Mouse (Mus musculus) MEL (cell line): ENCODE results near the gene Xpo4. TPM values are rescaled to one million over a fixed set of nuclear protein-coding genes. Genes with fewer than 3 reads are reported as not detected.

Experiments
- DNase-seq: peaks from one replicate; pipeline ENCODE4 v3.0.0; 2011; ENCODE audit warnings: low read depth, low spot score
- H3K27ac ChIP-seq: 2 replicates; pipeline ENCODE4 v1.5.1; 2012; ENCODE audit warnings: low read depth, mild to moderate bottlenecking, control low read depth, low read length, moderate library complexity; ENCODE audit not compliant: control insufficient read depth
- H3K27me3 ChIP-seq, 2 experiments: fragments of 150-350 bp in 1 of 2; sonication (generic) in 1 of 2; 2 replicates each; pipeline ENCODE4 v1.6.1; 2012; ENCODE audit warnings: low read length in 2 of 2, mild to moderate bottlenecking in 2 of 2, improper control_type of control experiment in 1 of 2, moderate library complexity in 1 of 2; ENCODE audit not compliant: insufficient read depth in 2 of 2, control insufficient read depth in 1 of 2
- H3K36me3 ChIP-seq, 2 experiments: 2 replicates each; pipeline ENCODE4 v1.6.1; 2012 to 2014; ENCODE audit warnings: low read length in 2 of 2, improper control_type of control experiment in 1 of 2, inconsistent platforms in 1 of 2, mild to moderate bottlenecking in 1 of 2; ENCODE audit not compliant: insufficient read depth in 2 of 2, control insufficient read depth in 1 of 2
- H3K4me1 ChIP-seq, 2 experiments: fragments of 150-350 bp in 1 of 2; sonication (generic) in 1 of 2; 2 replicates each; pipeline ENCODE4 v1.6.1; 2012; ENCODE audit warnings: low read length in 2 of 2, improper control_type of control experiment in 1 of 2, mild to moderate bottlenecking in 1 of 2; ENCODE audit not compliant: insufficient read depth in 2 of 2, control insufficient read depth in 1 of 2
- H3K4me3 ChIP-seq, 2 experiments: fragments of 150-350 bp in 1 of 2; sonication (generic) in 1 of 2; 2 replicates each; pipeline ENCODE4 v1.5.1; 2012; ENCODE audit warnings: low read depth in 2 of 2, low read length in 2 of 2, mild to moderate bottlenecking in 2 of 2, moderate library complexity in 2 of 2, control low read depth in 1 of 2, improper control_type of control experiment in 1 of 2; ENCODE audit not compliant: control insufficient read depth in 1 of 2, insufficient read depth in 1 of 2
- H3K79me2 ChIP-seq: 2 replicates; pipeline ENCODE4 v1.6.1; 2012; ENCODE audit warnings: mild to moderate bottlenecking, low read length, moderate library complexity; ENCODE audit not compliant: control insufficient read depth, poor library complexity, insufficient read depth
- H3K9ac ChIP-seq: 2 replicates; pipeline ENCODE4 v1.6.1; 2012; ENCODE audit warnings: low read depth, mild to moderate bottlenecking, control low read depth, low read length, moderate library complexity; ENCODE audit not compliant: control insufficient read depth, poor library complexity, severe bottlenecking
- H3K9me3 ChIP-seq: fragments of 150-350 bp; sonication (generic); replicated peaks from 2 replicates; pipeline ENCODE4 v1.6.1; 2012; ENCODE audit warnings: mild to moderate bottlenecking, low read length, improper control_type of control experiment, moderate library complexity; ENCODE audit not compliant: insufficient read depth
- CTCF ChIP-seq, 3 experiments: IDR thresholded peaks in 2 of 3; conservative IDR thresholded peaks in 1 of 3; 2 replicates each; pipeline ENCODE4 v1.5.1; 2011 to 2012; ENCODE audit warnings: low read length in 3 of 3, low read depth in 2 of 3, mild to moderate bottlenecking in 2 of 3, improper control_type of control experiment in 1 of 3, inconsistent platforms in 1 of 3, mixed read lengths in 1 of 3, moderate library complexity in 1 of 3; ENCODE audit not compliant: control insufficient read depth in 1 of 3, insufficient read depth in 1 of 3, poor library complexity in 1 of 3, severe bottlenecking in 1 of 3
- E2F4 ChIP-seq: IDR thresholded peaks from 2 replicates; pipeline ENCODE4 v1.6.1; 2011; ENCODE audit warnings: low read depth, low read length, improper control_type of control experiment, borderline replicate concordance
- ELF1 ChIP-seq: IDR thresholded peaks from 2 replicates; pipeline ENCODE4 v1.6.1; 2014; ENCODE audit warnings: low read depth, mild to moderate bottlenecking, inconsistent platforms, low read length, improper control_type of control experiment, moderate library complexity
- EP300 ChIP-seq, 2 experiments: IDR thresholded peaks; 2 replicates each; pipeline ENCODE4 v1.6.1; 2011; ENCODE audit warnings: improper control_type of control experiment in 2 of 2, low read length in 2 of 2, low read depth in 1 of 2, mild to moderate bottlenecking in 1 of 2
- ETS1 ChIP-seq: IDR thresholded peaks from 2 replicates; pipeline ENCODE4 v1.6.1; 2012; ENCODE audit warnings: low read depth, mild to moderate bottlenecking, inconsistent platforms, low read length, improper control_type of control experiment, moderate library complexity
- GABPA ChIP-seq: IDR thresholded peaks from 2 replicates; pipeline ENCODE4 v1.6.1; 2012; ENCODE audit warnings: low read depth, mild to moderate bottlenecking, inconsistent platforms, low read length, improper control_type of control experiment, moderate library complexity
- GATA1 ChIP-seq: IDR thresholded peaks from 2 replicates; pipeline ENCODE4 v1.6.1; 2011; ENCODE audit warnings: low read depth, low read length, improper control_type of control experiment
- HCFC1 ChIP-seq: IDR thresholded peaks from 2 replicates; pipeline ENCODE4 v1.6.1; 2012; ENCODE audit warnings: low read depth, mild to moderate bottlenecking, inconsistent platforms, low read length, improper control_type of control experiment, moderate library complexity
- JUND ChIP-seq: IDR thresholded peaks from 2 replicates; pipeline ENCODE4 v1.6.1; 2011; ENCODE audit warnings: low read depth, mild to moderate bottlenecking, improper control_type of control experiment, low read length
- KAT2A ChIP-seq: conservative IDR thresholded peaks from 2 replicates; pipeline ENCODE4 v1.6.1; 2012; ENCODE audit warnings: low read depth, low read length, improper control_type of control experiment, inconsistent platforms
- MAX ChIP-seq: IDR thresholded peaks from 2 replicates; pipeline ENCODE4 v1.6.1; 2011; ENCODE audit warnings: low read length, improper control_type of control experiment
- MAZ ChIP-seq: IDR thresholded peaks from 2 replicates; pipeline ENCODE4 v1.6.1; 2012; ENCODE audit warnings: low read depth, mild to moderate bottlenecking, inconsistent platforms, low read length, improper control_type of control experiment
- MXI1 ChIP-seq: IDR thresholded peaks from 2 replicates; pipeline ENCODE4 v1.6.1; 2011; ENCODE audit warnings: mild to moderate bottlenecking, low read depth, low read length, improper control_type of control experiment
- MYB ChIP-seq: IDR thresholded peaks from 2 replicates; pipeline ENCODE4 v1.6.1; 2011; ENCODE audit warnings: mild to moderate bottlenecking, low read depth, low read length, improper control_type of control experiment
- MYC ChIP-seq: IDR thresholded peaks from 2 replicates; pipeline ENCODE4 v1.6.1; 2011; ENCODE audit warnings: low read depth, mild to moderate bottlenecking, low read length, improper control_type of control experiment, moderate library complexity
- POLR2A ChIP-seq, 2 experiments: IDR thresholded peaks; 2 replicates each; pipeline ENCODE4 v1.6.1; 2011 to 2012; ENCODE audit warnings: low read length in 2 of 2, mild to moderate bottlenecking in 2 of 2, control low read depth in 1 of 2, improper control_type of control experiment in 1 of 2, low read depth in 1 of 2, moderate library complexity in 1 of 2; ENCODE audit not compliant: control insufficient read depth in 1 of 2, insufficient read depth in 1 of 2, poor library complexity in 1 of 2
- POLR2AphosphoS2 ChIP-seq: IDR thresholded peaks from 2 replicates; pipeline ENCODE4 v1.6.1; 2011; ENCODE audit warnings: low read length, improper control_type of control experiment
- RAD21 ChIP-seq: IDR thresholded peaks from 2 replicates; pipeline ENCODE4 v1.6.1; 2011; ENCODE audit warnings: mild to moderate bottlenecking, low read depth, low read length, improper control_type of control experiment
- RCOR1 ChIP-seq: IDR thresholded peaks from 2 replicates; pipeline ENCODE4 v1.6.1; 2012; ENCODE audit warnings: low read depth, mild to moderate bottlenecking, inconsistent platforms, low read length, improper control_type of control experiment
- SIN3A ChIP-seq: IDR thresholded peaks from 2 replicates; pipeline ENCODE4 v1.6.1; 2012; ENCODE audit warnings: low read length, improper control_type of control experiment, inconsistent platforms
- SMC3 ChIP-seq: IDR thresholded peaks from 2 replicates; pipeline ENCODE4 v1.6.1; 2011; ENCODE audit warnings: low read depth, low read length, improper control_type of control experiment
- TBP ChIP-seq: IDR thresholded peaks from 2 replicates; pipeline ENCODE4 v1.8.0; 2011; ENCODE audit warnings: low read depth, low read length, improper control_type of control experiment
- UBTF ChIP-seq: IDR thresholded peaks from 2 replicates; pipeline ENCODE4 v1.6.1; 2012; ENCODE audit warnings: low read depth, mild to moderate bottlenecking, inconsistent platforms, low read length, improper control_type of control experiment, moderate library complexity, borderline replicate concordance; ENCODE audit not compliant: insufficient read depth
- USF2 ChIP-seq, 2 experiments: IDR thresholded peaks; 2 replicates each; pipeline ENCODE4 v1.6.1; 2011 to 2012; ENCODE audit warnings: improper control_type of control experiment in 2 of 2, low read length in 2 of 2, borderline replicate concordance in 1 of 2, inconsistent platforms in 1 of 2, low read depth in 1 of 2, mild to moderate bottlenecking in 1 of 2; ENCODE audit not compliant: insufficient read depth in 1 of 2
- ZC3H11A ChIP-seq: IDR thresholded peaks from 2 replicates; pipeline ENCODE4 v1.6.1; 2012; ENCODE audit warnings: low read depth, mild to moderate bottlenecking, inconsistent platforms, low read length, improper control_type of control experiment
- ZKSCAN1 ChIP-seq: IDR thresholded peaks from 2 replicates; pipeline ENCODE4 v1.6.1; 2012; ENCODE audit warnings: low read depth, mild to moderate bottlenecking, inconsistent platforms, low read length, improper control_type of control experiment, moderate library complexity
- ZNF384 ChIP-seq: IDR thresholded peaks from 2 replicates; pipeline ENCODE4 v1.6.1; 2012; ENCODE audit warnings: low read depth, mild to moderate bottlenecking, inconsistent platforms, low read length, improper control_type of control experiment
- polyA plus RNA-seq, 2 experiments: library from polyadenylated mRNA; stranded (reverse) in 1 of 2; unstranded in 1 of 2; fragments of >175 nt in 1 of 2; fragments of >200 nt in 1 of 2; gene quantifications; 2 replicates each; pipeline versions ENCODE4 v1.2.1 to v1.2.4; 2012; ENCODE audit warnings: low replicate concordance in 2 of 2, low read depth in 1 of 2; ENCODE audit not compliant: insufficient read length in 2 of 2, insufficient read depth in 1 of 2, missing spikeins in 1 of 2
- total RNA-seq: library from RNA; depleted of rRNA; stranded (reverse); fragments of 300-350 nt; gene quantifications from 2 replicates; pipeline ENCODE4 v1.2.3, GENCODE M21; 2012

Xpo4 gene
- total and polyA plus RNA-seq, 3 experiments, result 32.3 to 46.5 TPM; not detected in 1

GRCm38 (mm10) chr14:57692517-57693130, 27.4 kb upstream of the Xpo4 start (continued):
- TF ChIP-seq MAZ (peak; percentile 54; the same call in 1 of the 2 replicates), ELF1 (no peak), RAD21 (no peak), GABPA (no peak), E2F4 (peak; percentile 55; the same call in 1 of the 2 replicates), GATA1 (peak; percentile 82), POLR2A (IDR thresholded peaks at IDR 0.05; ENCODE audit: control insufficient read depth in 1 of 2, insufficient read depth in 1 of 2, low read depth in 1 of 2, low read length in 2 of 2, poor library complexity in 1 of 2) (peak in 1 of 2 experiments; percentile 54; a peak in 2 of 4 replicates), ETS1 (peak; percentile 75), ZNF384 (no peak), JUND (no peak), UBTF (no peak), MAX (peak; percentile 70; the same call in 1 of the 2 replicates)
- TF ChIP-seq, all 39 proteins: peak for 16

GRCm38 (mm10) chr14:57691316-57691715, 26.1 kb upstream of the Xpo4 start:
- Histone ChIP-seq H3K9ac (no peak overlapping the region), H3K79me2 (no peaks in the 10 kb centered on the region), H3K27ac (no peak overlapping the region), H3K4me1 (peaks cover 2 to 11% of the 10 kb centered on the region in 2 experiments; a peak in 3 of 4 replicates), H3K27me3 (no peaks in the 10 kb centered on the region), H3K36me3 (peaks cover 0 to 10% of the 10 kb centered on the region in 2 experiments; a peak in 2 of 4 replicates), H3K4me3 (no peak overlapping the region), H3K9me3 (no peaks in the 10 kb centered on the region)
- TF ChIP-seq MXI1 (no peak), USF2 (IDR thresholded peaks at IDR 0.05; ENCODE audit: borderline replicate concordance in 1 of 2, insufficient read depth in 1 of 2, low read depth in 1 of 2, low read length in 2 of 2) (no peak), ZC3H11A (no peak), RCOR1 (no peak)
- DNase-seq, result no peak

GRCm38 (mm10) chr14:57690681-57691080, 25.5 kb upstream of the Xpo4 start:
- Histone ChIP-seq H3K27ac (no peak overlapping the region), H3K79me2 (no peaks in the 10 kb centered on the region), H3K4me1 (peaks cover 2 to 11% of the 10 kb centered on the region in 2 experiments; a peak in 3 of 4 replicates), H3K4me3 (no peak overlapping the region), H3K36me3 (peaks cover 0 to 10% of the 10 kb centered on the region in 2 experiments; a peak in 2 of 4 replicates), H3K9me3 (no peaks in the 10 kb centered on the region), H3K9ac (no peak overlapping the region), H3K27me3 (no peaks in the 10 kb centered on the region)
- peak; percentile 64 for DNase-seq
- no peak for TF ChIP-seq ELF1
- no peak for TF ChIP-seq MAZ
- 0 out of 2 replicates have a peak, but pooled peaks have one; percentile 39 for TF ChIP-seq MYC
- TF ChIP-seq JUND, result no peak
- TF ChIP-seq MXI1, result peak; percentile 38; the same call in 1 of the 2 replicates
- TF ChIP-seq RCOR1, result no peak
- TF ChIP-seq HCFC1, result no peak
- no peak for TF ChIP-seq POLR2AphosphoS2
- 0 out of 4 replicates have a peak, but pooled peaks of 1 of the 2 experiments have one; percentile 20 for TF ChIP-seq EP300 (IDR thresholded peaks at IDR 0.05; ENCODE audit: low read depth in 1 of 2, low read length in 2 of 2)
- TF ChIP-seq SIN3A, result 0 out of 2 replicates have a peak, but pooled peaks have one; percentile 25
- no peak for TF ChIP-seq UBTF
- no peak for TF ChIP-seq E2F4
- TF ChIP-seq TBP, result no peak
- TF ChIP-seq KAT2A, result no peak
- no peak for TF ChIP-seq RAD21
- no peak for TF ChIP-seq USF2 (IDR thresholded peaks at IDR 0.05; ENCODE audit: borderline replicate concordance in 1 of 2, insufficient read depth in 1 of 2, low read depth in 1 of 2, low read length in 2 of 2)
- TF ChIP-seq ZKSCAN1, result no peak
- no peak for TF ChIP-seq CTCF (IDR thresholded peaks at IDR 0.05 in 2 of 3, conservative IDR thresholded peaks at IDR 0.05 in 1 of 3; ENCODE audit: control insufficient read depth in 1 of 3, insufficient read depth in 1 of 3, low read depth in 2 of 3, low read length in 3 of 3, poor library complexity in 1 of 3, severe bottlenecking in 1 of 3)
- TF ChIP-seq SMC3, result no peak
- TF ChIP-seq MYB, result no peak
- TF ChIP-seq GATA1, result peak; percentile 59
